Mouse (Mus musculus) B cell, adult (primary cell): ENCODE results near the gene C1s2. TPM values are rescaled to one million over a fixed set of nuclear protein-coding genes. Genes with fewer than 3 reads are reported as not detected.

Experiments used
- total RNA-seq: library from RNA; stranded (reverse); gene quantifications from 4 replicates; pipeline ENCODE4 v1.2.4, GENCODE M21; 2023; ENCODE audit not compliant: inconsistent age

C1s2 gene
- not detected in 4 replicates for total RNA-seq

GRCm38 (mm10) chr6:124635985-124636384 is at the start of gene C1s2:
Gene C1s2, minus strand, starts transcription at chr6:124636085.

DNA sequence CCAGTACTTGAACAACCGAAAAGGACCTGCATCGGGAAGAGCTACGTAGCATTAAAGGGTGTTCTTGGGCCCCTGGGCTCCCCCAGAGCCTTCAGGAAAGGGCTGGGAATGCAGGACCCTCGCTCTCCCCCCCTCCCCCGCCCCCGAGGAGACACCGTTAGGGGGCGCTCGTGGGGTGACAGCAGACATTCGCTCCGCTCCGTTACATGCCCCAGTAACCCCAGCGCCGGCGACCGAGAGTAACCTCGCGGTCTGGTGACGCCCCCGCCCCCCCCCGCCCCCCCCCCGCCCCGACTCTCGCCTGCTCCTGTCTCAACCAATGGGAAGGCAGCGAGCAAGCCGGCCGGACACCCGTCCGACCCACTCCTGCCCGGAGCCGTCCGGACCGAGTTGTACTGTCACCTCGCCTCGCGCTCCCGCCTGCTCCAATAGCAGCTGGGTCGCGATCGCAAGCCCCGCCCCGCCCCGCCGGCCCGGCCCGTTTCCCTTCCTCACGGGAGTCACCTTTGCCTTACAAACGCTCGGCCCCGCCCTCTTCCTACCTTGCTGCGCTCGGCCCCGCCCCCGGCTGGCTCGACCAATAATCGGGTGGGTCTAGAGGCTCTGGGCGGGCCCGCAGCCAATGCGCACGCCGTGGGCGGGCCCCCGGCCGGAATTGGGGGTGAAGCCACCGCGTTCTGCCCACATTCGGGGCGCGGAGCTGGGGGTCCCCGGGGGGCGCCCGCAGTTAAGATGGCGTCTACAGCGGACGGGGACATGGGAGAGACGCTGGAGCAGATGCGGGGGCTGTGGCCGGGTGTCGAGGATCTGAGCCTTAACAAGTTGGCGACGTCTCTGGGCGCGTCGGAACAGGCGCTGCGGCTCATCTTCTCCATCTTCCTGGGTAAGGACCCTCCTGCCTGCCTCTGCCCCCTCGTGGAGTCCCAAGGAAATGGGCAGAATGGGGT is 26.9 kb upstream of the C1s2 start, which contains the start of gene Lpcat3:
Gene Lpcat3 (plus strand): TSS at position 551 of the 947 bp plus-strand sequence.

Other genes starting within 250 kb of the C1s2 start
- gene Pex5, start 221.0 kb downstream of the C1s2 start, total RNA-seq, result 36.0 to 42.2 TPM (median 39.2 TPM) in 4 replicates
- gene Clstn3, start 171.3 kb downstream of the C1s2 start, total RNA-seq, result 1.3 to 2.7 TPM (median 1.5 TPM) in 4 replicates
- gene C1rl, start 143.0 kb downstream of the C1s2 start, total RNA-seq, result not detected in 4 replicates
- gene C1ra, start 123.7 kb downstream of the C1s2 start, total RNA-seq, result 0.42 to 0.48 TPM (median 0.48 TPM) in 3 of 4 replicates, not detected in the other
- gene C1s1, start 93.7 kb downstream of the C1s2 start, total RNA-seq, result 0.27 to 0.77 TPM (median 0.45 TPM) in 3 of 4 replicates, not detected in the other
- gene C1rb, start 65.8 kb downstream of the C1s2 start, total RNA-seq, result not detected in 4 replicates
- gene Lpcat3, start 26.9 kb upstream of the C1s2 start, total RNA-seq, result 44.7 to 51.8 TPM (median 50.1 TPM) in 4 replicates
- gene Emg1, start 76.1 kb upstream of the C1s2 start, total RNA-seq, result 116 to 132 TPM (median 125 TPM) in 4 replicates
- 223 to 242 TPM (median 231 TPM) in 4 replicates for gene Phb2, start 76.3 kb upstream of the C1s2 start, total RNA-seq
- gene Ptpn6, start 102.6 kb upstream of the C1s2 start, total RNA-seq, result 597 to 656 TPM (median 630 TPM) in 4 replicates
- 253 to 263 TPM (median 258 TPM) in 4 replicates for gene Grcc10, start 105.3 kb upstream of the C1s2 start, total RNA-seq
- 0.16 to 2.3 TPM in 2 of 4 replicates, not detected in the others for gene Gm45234, start 119.9 kb upstream of the C1s2 start, total RNA-seq
- gene Atn1, start 120.4 kb upstream of the C1s2 start, total RNA-seq, result 21.1 to 30.7 TPM (median 28.7 TPM) in 4 replicates
- gene Eno2, start 133.6 kb upstream of the C1s2 start, total RNA-seq, result 3.9 to 7.0 TPM (median 6.0 TPM) in 4 replicates
- 3.5 to 4.3 TPM (median 3.9 TPM) in 4 replicates for gene Lrrc23, start 143.6 kb upstream of the C1s2 start, total RNA-seq
- 4.3 to 8.0 TPM (median 5.3 TPM) in 4 replicates for gene Spsb2, start 172.6 kb upstream of the C1s2 start, total RNA-seq
- gene Tpi1, start 178.2 kb upstream of the C1s2 start, total RNA-seq, result 53.5 to 62.9 TPM (median 57.4 TPM) in 4 replicates
- 67.6 to 86.7 TPM (median 79.3 TPM) in 4 replicates for gene Usp5, start 193.4 kb upstream of the C1s2 start, total RNA-seq
- 2.7 to 6.3 TPM (median 4.4 TPM) in 4 replicates for gene Cdca3, start 193.5 kb upstream of the C1s2 start, total RNA-seq
- gene Gnb3, start 204.2 kb upstream of the C1s2 start, total RNA-seq, result 0.29 to 0.30 TPM in 2 of 4 replicates, not detected in the others
- 0.19 to 0.51 TPM in 2 of 4 replicates, not detected in the others for gene P3h3, start 221.7 kb upstream of the C1s2 start, total RNA-seq
- gene Gpr162, start 227.9 kb upstream of the C1s2 start, total RNA-seq, result 0.51 to 0.99 TPM (median 0.79 TPM) in 4 replicates